Mouse (Mus musculus) lung, adult 10 weeks (tissue): ENCODE data around the gene Nrp2. TPM values are rescaled to one million over a fixed set of nuclear protein-coding genes. Genes with fewer than 3 reads are reported as not detected.

Experiments used
- polyA plus RNA-seq: library from polyadenylated mRNA; stranded (reverse); fragments of 350-450 nt; fragmentation: Illumina TruSeq; extraction: RNeasy Lipid Tissue Mini Kit (QIAGEN cat#74804); gene quantifications from one replicate; pipeline ENCODE4 v1.2.3, GENCODE M21; 2014; ENCODE audit warnings: low read depth, low replicate concordance; ENCODE audit not compliant: insufficient read depth

Nrp2 gene
- 9.7 TPM for polyA plus RNA-seq

GRCm38 (mm10) chr1:62703158-62704116 is at the start of gene Nrp2:
Nrp2 (plus strand) TSS chr1:62703285.

